Comparison of ENCODE assay signal across 22 mouse cellular contexts in genomic region chr12:15966631-15967030, GRCm38 (mm10).
DNase-seq lines count a peak whose midpoint lies in the region; ATAC-seq and TF ChIP-seq lines count a peak whose summit lies in the region.
"Had no signal": no experiment of that assay in that cellular context is flagged by ENCODE, and none has a peak within 500 bp of the region (broad histone marks: within the 10 kb centered on the region; RNA-seq: fewer than 3 reads in every experiment).

No protein-coding gene starts in this region.

- no peak for TF ChIP-seq POLR2A in myocyte (IDR thresholded peaks at IDR 0.05; ENCODE audit: insufficient read length, low read depth)

- no peaks in the 10 kb centered on the region for H3K9me3 ChIP-seq in limb, embryonic 12.5 days
- no peaks in the 10 kb centered on the region for H3K9me3 ChIP-seq in limb, embryonic 10.5 days (replicated peaks)
- H3K9me3 ChIP-seq in hindbrain, embryonic 10.5 days, result no peaks in the 10 kb centered on the region
- H3K9me3 ChIP-seq: embryonic facial prominence, embryonic 13.5 days; embryonic facial prominence, embryonic 15.5 days; forebrain, embryonic 10.5 days; forebrain, embryonic 12.5 days had no signal

- H3K36me3 ChIP-seq in limb, embryonic 12.5 days, result no peaks in the 10 kb centered on the region
- no peaks in the 10 kb centered on the region for H3K36me3 ChIP-seq in limb, embryonic 10.5 days
- no peaks in the 10 kb centered on the region for H3K36me3 ChIP-seq in myocyte (ENCODE audit: control insufficient read depth, insufficient read depth)
- no peaks in the 10 kb centered on the region for H3K36me3 ChIP-seq in hindbrain, embryonic 10.5 days
- H3K36me3 ChIP-seq: embryonic facial prominence, embryonic 13.5 days; embryonic facial prominence, embryonic 15.5 days; forebrain, embryonic 10.5 days; forebrain, embryonic 12.5 days had no signal

- H3K4me3 ChIP-seq in limb, embryonic 12.5 days (replicated peaks), result no peak overlapping the region
- no peak overlapping the region for H3K4me3 ChIP-seq in limb, embryonic 10.5 days
- no peak overlapping the region for H3K4me3 ChIP-seq in myocyte
- no peak overlapping the region for H3K4me3 ChIP-seq in hindbrain, embryonic 10.5 days
- H3K4me3 ChIP-seq: embryonic facial prominence, embryonic 13.5 days; embryonic facial prominence, embryonic 15.5 days; erythroblast, embryonic 14.5 days; forebrain, embryonic 10.5 days; forebrain, embryonic 12.5 days had no signal

- no peak for DNase-seq in limb, embryonic 10.5 days (ENCODE audit: low spot score)
- peak; percentile 58 for DNase-seq in skeletal muscle tissue, adult 2 months (ENCODE audit: low read depth, low spot score)
- DNase-seq in hindbrain, embryonic 10.5 days (ENCODE audit: low spot score), result no peak
- DNase-seq: adrenal gland, adult 2 months; adrenal gland, postnatal 10 days; adrenal gland, postnatal 25 days; cerebellum, adult 11 months; cerebellum, adult 18-20 months; cerebellum, adult 8-10 months; cerebellum, adult 9-11 months; cerebellum, postnatal 14 days; cerebellum, postnatal 36 days; embryo, embryonic 11 days had no signal

- H3K4me1 ChIP-seq in limb, embryonic 12.5 days (replicated peaks), result no peaks in the 10 kb centered on the region
- H3K4me1 ChIP-seq in limb, embryonic 10.5 days, result no peaks in the 10 kb centered on the region
- H3K4me1 ChIP-seq in hindbrain, embryonic 10.5 days (replicated peaks), result no peaks in the 10 kb centered on the region
- H3K4me1 ChIP-seq: embryonic facial prominence, embryonic 13.5 days; embryonic facial prominence, embryonic 15.5 days; forebrain, embryonic 10.5 days; forebrain, embryonic 12.5 days had no signal

- 92% methylated on average over 1 of the region's 1 CpGs for WGBS in limb, embryonic 12.5 days
- 92% methylated on average over 1 of the region's 1 CpGs for WGBS in limb, embryonic 10.5 days
- WGBS in hindbrain, embryonic 10.5 days, result 89% methylated on average over 1 of the region's 1 CpGs

- no peak overlapping the region for H3K9ac ChIP-seq in limb, embryonic 12.5 days (replicated peaks)
- H3K9ac ChIP-seq: embryonic facial prominence, embryonic 13.5 days; embryonic facial prominence, embryonic 15.5 days; forebrain, embryonic 12.5 days had no signal

- no peak overlapping the region for H3K27ac ChIP-seq in limb, embryonic 12.5 days
- no peak overlapping the region for H3K27ac ChIP-seq in limb, embryonic 10.5 days
- no peak overlapping the region for H3K27ac ChIP-seq in hindbrain, embryonic 10.5 days
- H3K27ac ChIP-seq: embryonic facial prominence, embryonic 13.5 days; embryonic facial prominence, embryonic 15.5 days; forebrain, embryonic 10.5 days; forebrain, embryonic 12.5 days had no signal

- no peaks in the 10 kb centered on the region; the same call in 1 of the 2 replicates for H3K27me3 ChIP-seq in limb, embryonic 12.5 days
- H3K27me3 ChIP-seq in limb, embryonic 10.5 days (ENCODE audit: low read depth, poor library complexity, severe bottlenecking), result no peaks in the 10 kb centered on the region
- no peaks in the 10 kb centered on the region for H3K27me3 ChIP-seq in myocyte (ENCODE audit: control insufficient read depth, insufficient read depth, insufficient read length)
- H3K27me3 ChIP-seq in hindbrain, embryonic 10.5 days (ENCODE audit: insufficient read depth, poor library complexity, severe bottlenecking), result no peaks in the 10 kb centered on the region
- H3K27me3 ChIP-seq: embryonic facial prominence, embryonic 13.5 days; embryonic facial prominence, embryonic 15.5 days; forebrain, embryonic 12.5 days had no signal

- no peak overlapping the region for H3K4me2 ChIP-seq in limb, embryonic 12.5 days
- no peak overlapping the region for H3K4me2 ChIP-seq in myocyte (ENCODE audit: low read depth)
- H3K4me2 ChIP-seq: embryonic facial prominence, embryonic 13.5 days; embryonic facial prominence, embryonic 15.5 days; forebrain, embryonic 12.5 days had no signal

- no peaks in the 10 kb centered on the region for H3K79me2 ChIP-seq in myocyte (ENCODE audit: control insufficient read depth, insufficient read depth)

- 0 out of 2 replicates have a peak, but pooled peaks have one; percentile 10 for ATAC-seq in limb, embryonic 12.5 days (ENCODE audit: insufficient number of reproducible peaks, insufficient read depth, low FRiP score, low TSS enrichment, low read depth)
- ATAC-seq: forebrain, embryonic 14.5 days; forebrain, embryonic 16.5 days had no signal

- no peak overlapping the region for H3ac ChIP-seq in myocyte (ENCODE audit: control insufficient read depth, insufficient read length)

TF ChIP-seq in myocyte, 11 proteins besides CTCF, POLR2A, EP300 and RAD21:
- TF ChIP-seq MYOG (IDR thresholded peaks at IDR 0.05; ENCODE audit: control insufficient read depth in 1 of 3, insufficient read depth in 1 of 3, insufficient read length in 2 of 3, low read depth in 2 of 3) (peak in 1 of 3 experiments; percentile 36), MYOD1 (IDR thresholded peaks at IDR 0.05; ENCODE audit: control insufficient read depth in 1 of 3, insufficient read length in 2 of 3, low read depth in 2 of 3) (peak; percentile 66 to 79 (median 70)), REST (IDR thresholded peaks at IDR 0.05; ENCODE audit: insufficient read depth, insufficient read length) (no peak), TCF12 (IDR thresholded peaks at IDR 0.05; ENCODE audit: insufficient read depth, poor library complexity, severe bottlenecking) (peak; percentile 36), MAX (IDR thresholded peaks at IDR 0.05; ENCODE audit: low read depth) (no peak)
TF ChIP-seq in myocyte: peak in this region for 3.
